Mouse (Mus musculus): Measurements from ENCODE around the gene Cluh. TPM values are rescaled to one million over a fixed set of nuclear protein-coding genes. Genes with fewer than 3 reads are reported as not detected.

Gene Cluh
- polyA plus RNA-seq, 1 experiment from 2014 or later = 44.6 TPM

GRCm38 (mm10) chr11:74704068-74704467 lies 54.8 kb downstream of the Cluh start:
- Histone ChIP-seq H3K27me3 (ENCODE audit: insufficient read depth, low read length) (no peaks in the 10 kb centered on the region), H3K4me3 (ENCODE audit: low read length) (no peak overlapping the region), H3K36me3 (ENCODE audit: insufficient read depth, low read length) (peaks cover under 1% of the 10 kb centered on the region; the same call in 1 of the 2 replicates), H3K27ac (ENCODE audit: low read length) (no peak overlapping the region), H3K4me2 (replicated peaks; ENCODE audit: low read depth, low read length) (no peak overlapping the region), H3K4me1 (ENCODE audit: insufficient read depth, low read length) (0 out of 2 replicates have a peak, but pooled peaks cover 2% of the 10 kb centered on the region), H3K9me3 (ENCODE audit: low read length) (no peaks in the 10 kb centered on the region), H3K9ac (replicated peaks; ENCODE audit: low read length) (no peak overlapping the region)
- no peak for ATAC-seq (ENCODE audit: low FRiP score, low TSS enrichment)
- 93% methylated on average over 2 of the region's 2 CpGs for WGBS

GRCm38 (mm10) chr11:74708781-74709180 lies 59.5 kb downstream of the Cluh start:
- Histone ChIP-seq H3K9me3 (ENCODE audit: low read length) (no peaks in the 10 kb centered on the region), H3K27ac (ENCODE audit: low read length) (no peak overlapping the region), H3K4me3 (ENCODE audit: low read length) (no peak overlapping the region), H3K4me1 (ENCODE audit: insufficient read depth, low read length) (0 out of 2 replicates have a peak, but pooled peaks cover 7% of the 10 kb centered on the region), H3K36me3 (ENCODE audit: insufficient read depth, low read length) (no peaks in the 10 kb centered on the region), H3K4me2 (replicated peaks; ENCODE audit: low read depth, low read length) (no peak overlapping the region), H3K27me3 (ENCODE audit: insufficient read depth, low read length) (no peaks in the 10 kb centered on the region), H3K9ac (replicated peaks; ENCODE audit: low read length) (no peak overlapping the region)
- WGBS = 30% methylated on average over 1 of the region's 1 CpGs
- no peak for ATAC-seq (ENCODE audit: low FRiP score, low TSS enrichment)

GRCm38 (mm10) chr11:74710671-74711070 lies 61.4 kb downstream of the Cluh start:
- Histone ChIP-seq H3K4me2 (replicated peaks; ENCODE audit: low read depth, low read length) (no peak overlapping the region), H3K4me3 (ENCODE audit: low read length) (no peak overlapping the region), H3K36me3 (ENCODE audit: insufficient read depth, low read length) (no peaks in the 10 kb centered on the region), H3K9ac (replicated peaks; ENCODE audit: low read length) (no peak overlapping the region), H3K9me3 (ENCODE audit: low read length) (no peaks in the 10 kb centered on the region), H3K27me3 (ENCODE audit: insufficient read depth, low read length) (no peaks in the 10 kb centered on the region), H3K27ac (ENCODE audit: low read length) (no peak overlapping the region), H3K4me1 (ENCODE audit: insufficient read depth, low read length) (0 out of 2 replicates have a peak, but pooled peaks cover 7% of the 10 kb centered on the region)
- 96% methylated on average over 1 of the region's 1 CpGs for WGBS
- ATAC-seq (ENCODE audit: low FRiP score, low TSS enrichment) = no peak

GRCm38 (mm10) chr11:74715971-74716525 lies 66.8 kb downstream of the Cluh start:
- ATAC-seq (ENCODE audit: low FRiP score, low TSS enrichment) = no peak
- Histone ChIP-seq H3K4me2 (replicated peaks; ENCODE audit: low read depth, low read length) (no peak overlapping the region), H3K9ac (replicated peaks; ENCODE audit: low read length) (no peak overlapping the region), H3K36me3 (ENCODE audit: insufficient read depth, low read length) (no peaks in the 10 kb centered on the region), H3K27ac (ENCODE audit: low read length) (no peak overlapping the region), H3K27me3 (ENCODE audit: insufficient read depth, low read length) (no peaks in the 10 kb centered on the region), H3K4me3 (ENCODE audit: low read length) (no peak overlapping the region), H3K9me3 (ENCODE audit: low read length) (no peaks in the 10 kb centered on the region), H3K4me1 (ENCODE audit: insufficient read depth, low read length) (peaks cover 19% of the 10 kb centered on the region)
- 85% methylated on average over 3 of the region's 3 CpGs for WGBS

Other genes starting within 250 kb of the Cluh start
- 5.5 and 6.2 TPM in 2 replicates for gene Rap1gap2, start 38.6 kb upstream of the Cluh start, polyA plus RNA-seq (2015; fragmentation: Nextera tagmentation; extraction: Ambion mirVana)
- gene Ccdc92b, start 29.9 kb upstream of the Cluh start, polyA plus RNA-seq (2015; fragmentation: Nextera tagmentation; extraction: Ambion mirVana) = 0.17 TPM in 2 replicates
- 34.4 and 36.9 TPM in 2 replicates for gene Pafah1b1, start 75.2 kb downstream of the Cluh start, polyA plus RNA-seq (2015; fragmentation: Nextera tagmentation; extraction: Ambion mirVana)
- gene Mettl16, start 121.3 kb downstream of the Cluh start, polyA plus RNA-seq (2015; fragmentation: Nextera tagmentation; extraction: Ambion mirVana) = 53.3 and 59.4 TPM in 2 replicates
- gene Mnt, start 181.4 kb downstream of the Cluh start, polyA plus RNA-seq (2015; fragmentation: Nextera tagmentation; extraction: Ambion mirVana) = 4.7 and 4.8 TPM in 2 replicates
- gene Sgsm2, start 247.6 kb downstream of the Cluh start, polyA plus RNA-seq (2015; fragmentation: Nextera tagmentation; extraction: Ambion mirVana) = 6.6 and 7.1 TPM in 2 replicates
- 50.1 and 50.8 TPM in 2 replicates for gene Tsr1, start 248.6 kb downstream of the Cluh start, polyA plus RNA-seq (2015; fragmentation: Nextera tagmentation; extraction: Ambion mirVana)

Measured in kidney, embryonic 16.5 days (tissue).